In genomic region chr2:173229578-173230224, GRCm38 (mm10) we compare ENCODE assay signal across 8 mouse cellular contexts. TPM values are rescaled to one million over a fixed set of nuclear protein-coding genes. Genes with fewer than 3 reads are reported as not detected.
DNase-seq lines count a peak whose midpoint lies in the region; ATAC-seq lines count a peak whose summit lies in the region.

No protein-coding gene starts in this region.

- WGBS in intestine, embryonic 14.5 days = 8% methylated on average over 10 of the region's 10 CpGs

- H3K4me1 ChIP-seq in intestine, embryonic 14.5 days (replicated peaks; ENCODE audit: control insufficient read depth, insufficient read depth, low read length) = peaks cover 33% of the 10 kb centered on the region

- ATAC-seq in intestine, embryonic 14.5 days (replicated peaks; ENCODE audit: low FRiP score, low TSS enrichment, low read depth) = peak; percentile 79

- H3K9me3 ChIP-seq in intestine, embryonic 14.5 days (ENCODE audit: control insufficient read depth, low read length) = no peaks in the 10 kb centered on the region

- H3K27me3 ChIP-seq in intestine, embryonic 14.5 days (replicated peaks; ENCODE audit: control insufficient read depth, insufficient read depth, low read length) = no peaks in the 10 kb centered on the region

- intact Hi-C loops in left cerebral cortex, postnatal 14 days (cut with DNase I) = loop anchor here (1.0 to 10.0 kb wide), 4 partner anchors 43 to 317 kb away; no protein-coding TSS in a partner anchor

- peak; percentile 85 to 97 for DNase-seq in adrenal gland, adult (ENCODE audit: inconsistent age in 2 of 2, low spot score in 1 of 2)
- peak; percentile 93 for DNase-seq in embryo, embryonic 10.5 days (ENCODE audit: low spot score)
- peak; percentile 73 for DNase-seq in gastrocnemius, postnatal 25 days
- peak; percentile 99 for DNase-seq in intestine, embryonic 14.5 days (ENCODE audit: low spot score)
- DNase-seq in left cerebral cortex, postnatal 14 days (ENCODE audit: low spot score in 2 of 2) = peak; percentile 91 to 96
- peak; percentile 93 for DNase-seq in mesoderm, embryonic 11.5 days (ENCODE audit: low read depth, low spot score)
- peak; percentile 87 for DNase-seq in right cerebral cortex, postnatal 25 days
- DNase-seq in urinary bladder, postnatal 4 days (ENCODE audit: low spot score in 2 of 2) = peak; percentile 82 to 93

- H3K27ac ChIP-seq in intestine, embryonic 14.5 days (ENCODE audit: low read depth) = no peak overlapping the region

- no peak overlapping the region for H3K4me3 ChIP-seq in intestine, embryonic 14.5 days (ENCODE audit: low read depth, low read length)

- no peak overlapping the region for H3K9ac ChIP-seq in intestine, embryonic 14.5 days (ENCODE audit: low read length)

- H3K4me2 ChIP-seq in intestine, embryonic 14.5 days (ENCODE audit: low read length) = no peak overlapping the region

- H3K36me3 ChIP-seq in intestine, embryonic 14.5 days (ENCODE audit: control insufficient read depth, insufficient read depth, low read length) = peaks cover 76% of the 10 kb centered on the region

RNA-seq across cellular contexts. Expression of gene Zbp1, which starts 11.0 kb away (rescaled TPM):
- under 1 TPM in 1 of 2 experiments, not detected in 1; 0.27 TPM for total RNA-seq in gastrocnemius, postnatal 25 days (2021)
- 0.65 and 0.90 TPM in 2 replicates for polyA plus RNA-seq in intestine, embryonic 14.5 days (2014; fragmentation: Nextera tagmentation; extraction: Ambion mirVana)
- total RNA-seq in left cerebral cortex, postnatal 14 days (2021) = not detected

RNA-seq across cellular contexts. Expression of gene Pmepa1, which starts 46.6 kb away (rescaled TPM):
- total RNA-seq in gastrocnemius, postnatal 25 days (2021) = 10 to 100 TPM; 18.2 to 19.2 TPM
- 10.4 and 12.0 TPM in 2 replicates for polyA plus RNA-seq in intestine, embryonic 14.5 days (2014; fragmentation: Nextera tagmentation; extraction: Ambion mirVana)
- 10 to 100 TPM; 43.3 to 56.9 TPM for total RNA-seq in left cerebral cortex, postnatal 14 days (2021)
